23 mouse cellular contexts compared by ENCODE assay signal in the genomic region with DNA sequence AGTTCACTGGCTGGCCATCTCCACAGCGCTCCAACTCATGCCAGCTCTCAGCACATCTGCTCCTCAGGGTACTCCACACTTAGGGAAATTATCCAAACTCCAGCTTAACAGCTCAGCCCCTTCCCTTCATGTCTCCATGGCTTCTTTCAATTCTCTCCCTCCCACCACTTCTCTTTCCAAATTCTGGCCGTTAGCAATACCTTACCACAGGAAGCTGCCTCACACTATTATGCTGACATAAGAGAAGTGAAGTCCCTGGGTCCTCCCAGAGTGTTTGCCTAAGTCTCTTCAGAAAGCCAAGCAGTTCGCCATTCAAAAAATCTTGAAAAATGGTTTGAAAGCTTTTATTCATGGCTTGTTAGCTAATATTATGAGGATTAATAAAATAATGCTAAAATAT. TPM values are rescaled to one million over a fixed set of nuclear protein-coding genes. Genes with fewer than 3 reads are reported as not detected.
DNase-seq lines count a peak whose midpoint lies in the region; ATAC-seq lines count a peak whose summit lies in the region.
"Had no signal": no experiment of that assay in that cellular context is flagged by ENCODE, and none has a peak within 500 bp of the region (broad histone marks: within the 10 kb centered on the region; RNA-seq: fewer than 3 reads in every experiment).

No protein-coding gene starts in this region.

- ATAC-seq in forebrain, embryonic 11.5 days (replicated peaks; ENCODE audit: low FRiP score), result no peak
- no peak for ATAC-seq in forebrain, embryonic 14.5 days
- ATAC-seq in midbrain, embryonic 16.5 days, result no peak
- ATAC-seq in megakaryocyte progenitor cell, adult 5-6 weeks (replicated peaks; ENCODE audit: poor library complexity), result peak; percentile 85
- ATAC-seq: activated CD4-positive, CD25-positive, alpha-beta regulatory T cell, adult 4 months; hindbrain, embryonic 16.5 days; inflammation-experienced regulatory T-cells, adult 6 months; intestine, postnatal 0 days; Patski had no signal

- DNase-seq in forebrain, embryonic 11.5 days (ENCODE audit: low spot score), result no peak
- DNase-seq in forebrain, embryonic 14.5 days (ENCODE audit: low spot score), result no peak
- DNase-seq in midbrain, embryonic 10.5 days (ENCODE audit: low spot score), result peak; percentile 14
- DNase-seq in embryonic facial prominence, embryonic 10.5 days (ENCODE audit: low spot score), result no peak
- no peak for DNase-seq in layer of hippocampus, adult 9-11 months
- no peak for DNase-seq in frontal cortex, postnatal 10 days (ENCODE audit: low spot score in 2 of 2)
- DNase-seq: adrenal gland, postnatal 14 days; cerebellum, adult 2 months; cerebellum, postnatal 10 days; gastrocnemius, postnatal 10 days; heart, adult 2 months; heart, postnatal 14 days had no signal

- no peak overlapping the region for H3K4me2 ChIP-seq in forebrain, embryonic 11.5 days (ENCODE audit: low read depth, low read length, severe bottlenecking)
- H3K4me2 ChIP-seq in forebrain, embryonic 14.5 days (ENCODE audit: low read length), result no peak overlapping the region
- H3K4me2 ChIP-seq in midbrain, embryonic 16.5 days (ENCODE audit: low read length), result no peak overlapping the region
- H3K4me2 ChIP-seq: embryonic facial prominence, embryonic 12.5 days; heart, embryonic 11.5 days; heart, embryonic 15.5 days had no signal

- H3K9me3 ChIP-seq in forebrain, embryonic 11.5 days (ENCODE audit: control insufficient read depth, low read length), result no peaks in the 10 kb centered on the region
- H3K9me3 ChIP-seq in forebrain, embryonic 14.5 days (replicated peaks; ENCODE audit: control insufficient read depth, low read length), result no peaks in the 10 kb centered on the region
- no peaks in the 10 kb centered on the region for H3K9me3 ChIP-seq in midbrain, embryonic 10.5 days (replicated peaks)
- H3K9me3 ChIP-seq in midbrain, embryonic 16.5 days (replicated peaks; ENCODE audit: control insufficient read depth, low read length, poor library complexity, severe bottlenecking), result no peaks in the 10 kb centered on the region
- H3K9me3 ChIP-seq in embryonic facial prominence, embryonic 10.5 days, result no peaks in the 10 kb centered on the region
- H3K9me3 ChIP-seq: embryonic facial prominence, embryonic 12.5 days; heart, embryonic 15.5 days had no signal

- 57% methylated on average over 3 of the region's 3 CpGs for WGBS in forebrain, embryonic 11.5 days
- 63% methylated on average over 3 of the region's 3 CpGs for WGBS in forebrain, embryonic 14.5 days
- 63% methylated on average over 3 of the region's 3 CpGs for WGBS in midbrain, embryonic 10.5 days
- 63% methylated on average over 3 of the region's 3 CpGs for WGBS in midbrain, embryonic 16.5 days
- WGBS in embryonic facial prominence, embryonic 10.5 days, result 75% methylated on average over 3 of the region's 3 CpGs

- H3K4me1 ChIP-seq in forebrain, embryonic 11.5 days (replicated peaks; ENCODE audit: control insufficient read depth, insufficient read depth, low read length), result peaks cover 14% of the 10 kb centered on the region
- peaks cover 23% of the 10 kb centered on the region for H3K4me1 ChIP-seq in forebrain, embryonic 14.5 days (ENCODE audit: control insufficient read depth, insufficient read depth, low read length)
- peaks cover 73% of the 10 kb centered on the region for H3K4me1 ChIP-seq in midbrain, embryonic 10.5 days
- H3K4me1 ChIP-seq in midbrain, embryonic 16.5 days (ENCODE audit: control insufficient read depth, insufficient read depth, low read length), result peaks cover 12% of the 10 kb centered on the region
- peaks cover 39% of the 10 kb centered on the region for H3K4me1 ChIP-seq in embryonic facial prominence, embryonic 10.5 days
- H3K4me1 ChIP-seq: embryonic facial prominence, embryonic 12.5 days; heart, embryonic 15.5 days had no signal

- no peaks in the 10 kb centered on the region for H3K27me3 ChIP-seq in forebrain, embryonic 11.5 days (ENCODE audit: control insufficient read depth, insufficient read depth, low read length)
- H3K27me3 ChIP-seq in forebrain, embryonic 14.5 days (replicated peaks; ENCODE audit: control insufficient read depth, insufficient read depth, low read length), result no peaks in the 10 kb centered on the region
- peaks cover 10% of the 10 kb centered on the region; the same call in 1 of the 2 replicates for H3K27me3 ChIP-seq in midbrain, embryonic 10.5 days (ENCODE audit: low read depth, poor library complexity, severe bottlenecking)
- H3K27me3 ChIP-seq in midbrain, embryonic 16.5 days (ENCODE audit: control insufficient read depth, insufficient read depth, low read depth, low read length), result no peaks in the 10 kb centered on the region
- H3K27me3 ChIP-seq in embryonic facial prominence, embryonic 10.5 days (replicated peaks; ENCODE audit: low read depth, poor library complexity, severe bottlenecking), result no peaks in the 10 kb centered on the region
- H3K27me3 ChIP-seq: CH12.LX; embryonic facial prominence, embryonic 12.5 days; heart, embryonic 15.5 days; Patski had no signal

- H3K9ac ChIP-seq in forebrain, embryonic 11.5 days (ENCODE audit: low read length), result no peak overlapping the region
- no peak overlapping the region for H3K9ac ChIP-seq in forebrain, embryonic 14.5 days (ENCODE audit: low read length)
- no peak overlapping the region for H3K9ac ChIP-seq in midbrain, embryonic 16.5 days (ENCODE audit: low read depth, low read length)
- H3K9ac ChIP-seq: embryonic facial prominence, embryonic 12.5 days; heart, embryonic 15.5 days had no signal

- H3K27ac ChIP-seq in forebrain, embryonic 11.5 days (ENCODE audit: low read depth, low read length), result peak overlapping the region; percentile 65
- no peak overlapping the region for H3K27ac ChIP-seq in forebrain, embryonic 14.5 days (ENCODE audit: low read depth, low read length)
- H3K27ac ChIP-seq in midbrain, embryonic 10.5 days (replicated peaks), result peak overlapping the region; percentile 76
- no peak overlapping the region for H3K27ac ChIP-seq in midbrain, embryonic 16.5 days (ENCODE audit: low read length)
- 0 out of 2 replicates have a peak overlapping the region, but pooled peaks have one; percentile 16 for H3K27ac ChIP-seq in embryonic facial prominence, embryonic 10.5 days (replicated peaks)
- H3K27ac ChIP-seq: embryonic facial prominence, embryonic 12.5 days; heart, adult 2 months; heart, embryonic 15.5 days had no signal

- no peaks in the 10 kb centered on the region for H3K36me3 ChIP-seq in forebrain, embryonic 11.5 days (ENCODE audit: control insufficient read depth, insufficient read depth, low read length)
- H3K36me3 ChIP-seq in forebrain, embryonic 14.5 days (ENCODE audit: control insufficient read depth, insufficient read depth, low read length), result 0 out of 2 replicates have a peak, but pooled peaks cover 4% of the 10 kb centered on the region
- H3K36me3 ChIP-seq in midbrain, embryonic 10.5 days, result peaks cover 9% of the 10 kb centered on the region
- H3K36me3 ChIP-seq in midbrain, embryonic 16.5 days (ENCODE audit: control insufficient read depth, insufficient read depth, low read length), result no peaks in the 10 kb centered on the region
- peaks cover 4% of the 10 kb centered on the region for H3K36me3 ChIP-seq in embryonic facial prominence, embryonic 10.5 days (replicated peaks)
- H3K36me3 ChIP-seq: embryonic facial prominence, embryonic 12.5 days had no signal

- no peak overlapping the region for H3K4me3 ChIP-seq in forebrain, embryonic 11.5 days (ENCODE audit: low read depth, low read length)
- H3K4me3 ChIP-seq in forebrain, embryonic 14.5 days (ENCODE audit: low read depth, low read length), result no peak overlapping the region
- no peak overlapping the region for H3K4me3 ChIP-seq in midbrain, embryonic 10.5 days
- no peak overlapping the region for H3K4me3 ChIP-seq in midbrain, embryonic 16.5 days (ENCODE audit: low read depth, low read length)
- H3K4me3 ChIP-seq in embryonic facial prominence, embryonic 10.5 days, result no peak overlapping the region
- H3K4me3 ChIP-seq: embryonic facial prominence, embryonic 12.5 days; heart, adult 2 months; heart, embryonic 15.5 days had no signal

RNA-seq across cellular contexts. Expression of a gene that starts 46.3 kb away (rescaled TPM):
- 57.5 and 59.7 TPM in 2 replicates for polyA plus RNA-seq in forebrain, embryonic 11.5 days (2014; fragmentation: Nextera tagmentation; extraction: Ambion mirVana)
- 73.7 and 85.8 TPM in 2 replicates for polyA plus RNA-seq in forebrain, embryonic 14.5 days (2014; fragmentation: Nextera tagmentation; extraction: Ambion mirVana)
- polyA plus RNA-seq in midbrain, embryonic 10.5 days (2016; fragmentation: Nextera tagmentation; extraction: Ambion mirVana), result 60.5 and 65.8 TPM in 2 replicates
- polyA plus RNA-seq in midbrain, embryonic 16.5 days (2015; fragmentation: Nextera tagmentation; extraction: Ambion mirVana), result 117 and 120 TPM in 2 replicates
- polyA plus RNA-seq in embryonic facial prominence, embryonic 10.5 days (2016; fragmentation: Nextera tagmentation; extraction: Ambion mirVana), result 48.0 and 56.9 TPM in 2 replicates
- 18.9 and 24.4 TPM in 2 replicates for total RNA-seq in megakaryocyte progenitor cell, adult 5-6 weeks (2015)
- 44.8 and 65.8 TPM in 2 replicates for total RNA-seq in megakaryocyte progenitor cell, adult 5-6 weeks (2017)

Comparison
In these comparisons a context has a peak if more than half of its experiments do, and no peak if none do; other contexts are left out.
1. H3K27ac ChIP-seq: peak in forebrain, embryonic 11.5 days (single experiment), midbrain, embryonic 10.5 days (single experiment) and embryonic facial prominence, embryonic 10.5 days (single experiment); none in forebrain, embryonic 14.5 days (single experiment) and midbrain, embryonic 16.5 days (single experiment).